Mouse (Mus musculus): ENCODE measurements at regions not wholly inside any gene's neighbourhood (a gene's known extent, or its start where the extent isn't known, plus 50 kb on each side); places are given as distances from the start of the nearest gene placed in this dataset.

DNA sequence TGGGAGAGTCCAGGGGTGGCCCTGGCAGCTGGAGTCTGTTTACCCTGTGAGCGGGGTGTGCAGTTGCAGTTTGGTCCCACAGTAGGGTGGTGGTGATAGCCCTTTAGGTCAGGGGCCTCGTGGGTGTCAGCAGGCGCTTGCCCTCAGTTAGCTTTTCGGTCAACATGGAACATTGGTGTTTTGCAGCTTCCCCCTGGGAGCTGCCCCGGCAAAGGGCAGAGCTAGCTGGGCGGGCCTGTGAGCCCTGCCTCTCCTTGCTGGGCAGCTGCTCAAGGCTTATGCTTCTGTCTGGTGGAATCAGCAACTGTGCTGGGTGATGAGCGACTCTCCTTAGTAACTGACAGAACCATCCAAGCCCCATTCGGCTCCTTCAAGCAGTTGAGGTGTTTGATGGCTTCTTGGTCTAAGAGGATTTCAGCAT, 115.7 kb downstream of the Gadd45g start:
- Histone ChIP-seq H3K36me3 (ENCODE audit: control insufficient read depth, insufficient read depth, low read length, poor library complexity, severe bottlenecking) (no peaks in the 10 kb centered on the region), H3K27ac (ENCODE audit: insufficient read depth, low read length) (no peak overlapping the region), H3K9me3 (replicated peaks; ENCODE audit: control insufficient read depth, insufficient read depth, low read length, poor library complexity, severe bottlenecking) (no peaks in the 10 kb centered on the region), H3K9ac (ENCODE audit: low read depth, poor library complexity, severe bottlenecking) (no peak overlapping the region), H3K27me3 (ENCODE audit: control insufficient read depth, insufficient read depth, low read length, poor library complexity, severe bottlenecking) (no peaks in the 10 kb centered on the region), H3K4me3 (ENCODE audit: low read depth, low read length) (no peak overlapping the region), H3K4me1 (ENCODE audit: control insufficient read depth, insufficient read depth, low read length) (no peaks in the 10 kb centered on the region)
- TF ChIP-seq EP300 (IDR thresholded peaks at IDR 0.05; ENCODE audit: insufficient read depth, low read depth, low read length) (no peak), POLR2A (IDR thresholded peaks at IDR 0.05; ENCODE audit: insufficient read depth, low read length) (no peak), CTCF (IDR thresholded peaks at IDR 0.05; ENCODE audit: low read depth, low read length) (no peak)

GRCm38 (mm10) chr13:51962676-51963075, 116.2 kb downstream of the Gadd45g start:
- Histone ChIP-seq H3K4me3 (ENCODE audit: low read depth, low read length) (no peak overlapping the region), H3K27ac (ENCODE audit: insufficient read depth, low read length) (no peak overlapping the region), H3K36me3 (ENCODE audit: control insufficient read depth, insufficient read depth, low read length, poor library complexity, severe bottlenecking) (no peaks in the 10 kb centered on the region), H3K4me1 (ENCODE audit: control insufficient read depth, insufficient read depth, low read length) (no peaks in the 10 kb centered on the region), H3K9ac (ENCODE audit: low read depth, poor library complexity, severe bottlenecking) (no peak overlapping the region), H3K9me3 (replicated peaks; ENCODE audit: control insufficient read depth, insufficient read depth, low read length, poor library complexity, severe bottlenecking) (no peaks in the 10 kb centered on the region), H3K27me3 (ENCODE audit: control insufficient read depth, insufficient read depth, low read length, poor library complexity, severe bottlenecking) (no peaks in the 10 kb centered on the region)
- TF ChIP-seq CTCF (IDR thresholded peaks at IDR 0.05; ENCODE audit: low read depth, low read length) (no peak), EP300 (IDR thresholded peaks at IDR 0.05; ENCODE audit: insufficient read depth, low read depth, low read length) (no peak), POLR2A (IDR thresholded peaks at IDR 0.05; ENCODE audit: insufficient read depth, low read length) (no peak)

- no peaks in the 10 kb centered on the region for H3K36me3 ChIP-seq (ENCODE audit: control insufficient read depth, insufficient read depth, low read length, poor library complexity, severe bottlenecking)
- H3K9ac ChIP-seq (ENCODE audit: low read depth, poor library complexity, severe bottlenecking) = no peak overlapping the region
- H3K4me1 ChIP-seq (ENCODE audit: control insufficient read depth, insufficient read depth, low read length) = no peaks in the 10 kb centered on the region
- H3K9me3 ChIP-seq (replicated peaks; ENCODE audit: control insufficient read depth, insufficient read depth, low read length, poor library complexity, severe bottlenecking) = no peaks in the 10 kb centered on the region
- H3K4me3 ChIP-seq (ENCODE audit: low read depth, low read length) = no peak overlapping the region
- H3K27ac ChIP-seq (ENCODE audit: insufficient read depth, low read length) = no peak overlapping the region
- TF ChIP-seq EP300 (IDR thresholded peaks at IDR 0.05; ENCODE audit: insufficient read depth, low read depth, low read length) (no peak), POLR2A (IDR thresholded peaks at IDR 0.05; ENCODE audit: insufficient read depth, low read length) (no peak), CTCF (IDR thresholded peaks at IDR 0.05; ENCODE audit: low read depth, low read length) (no peak)
- no peaks in the 10 kb centered on the region for H3K27me3 ChIP-seq (ENCODE audit: control insufficient read depth, insufficient read depth, low read length, poor library complexity, severe bottlenecking)
These were observed 117.5 kb downstream of the Gadd45g start for GRCm38 (mm10) chr13:51963966-51964365.

GRCm38 (mm10) chr13:51964416-51964815, 117.9 kb downstream of the Gadd45g start:
- no peaks in the 10 kb centered on the region for H3K9me3 ChIP-seq (replicated peaks; ENCODE audit: control insufficient read depth, insufficient read depth, low read length, poor library complexity, severe bottlenecking)
- no peaks in the 10 kb centered on the region for H3K36me3 ChIP-seq (ENCODE audit: control insufficient read depth, insufficient read depth, low read length, poor library complexity, severe bottlenecking)
- H3K4me3 ChIP-seq (ENCODE audit: low read depth, low read length) = no peak overlapping the region
- no peaks in the 10 kb centered on the region for H3K27me3 ChIP-seq (ENCODE audit: control insufficient read depth, insufficient read depth, low read length, poor library complexity, severe bottlenecking)
- no peak overlapping the region for H3K27ac ChIP-seq (ENCODE audit: insufficient read depth, low read length)
- no peaks in the 10 kb centered on the region for H3K4me1 ChIP-seq (ENCODE audit: control insufficient read depth, insufficient read depth, low read length)
- H3K9ac ChIP-seq (ENCODE audit: low read depth, poor library complexity, severe bottlenecking) = no peak overlapping the region
- TF ChIP-seq EP300 (IDR thresholded peaks at IDR 0.05; ENCODE audit: insufficient read depth, low read depth, low read length) = peak; percentile 54
- no peak for TF ChIP-seq CTCF (IDR thresholded peaks at IDR 0.05; ENCODE audit: low read depth, low read length)
- no peak for TF ChIP-seq POLR2A (IDR thresholded peaks at IDR 0.05; ENCODE audit: insufficient read depth, low read length)

DNA sequence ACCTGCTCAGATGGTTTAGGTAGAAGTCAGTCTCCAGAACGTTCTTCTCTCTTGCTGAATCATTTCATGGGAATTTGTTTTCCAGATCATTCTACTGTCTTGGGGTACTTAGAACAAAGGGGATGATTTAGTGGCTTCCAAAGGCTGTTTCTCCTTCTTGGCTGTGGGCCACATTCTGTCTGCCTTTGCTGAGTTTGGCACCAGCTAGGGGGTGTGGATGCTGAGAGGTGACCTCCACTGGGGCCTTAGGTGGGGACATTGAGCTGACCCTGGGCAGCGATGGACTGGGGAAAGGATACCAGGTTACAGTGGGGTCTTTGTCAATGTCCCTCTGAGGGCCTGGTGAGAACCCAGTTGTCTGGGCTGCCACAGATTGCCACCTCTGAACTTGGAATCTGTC, 118.4 kb downstream of the Gadd45g start:
- H3K9me3 ChIP-seq (replicated peaks; ENCODE audit: control insufficient read depth, insufficient read depth, low read length, poor library complexity, severe bottlenecking) = no peaks in the 10 kb centered on the region
- TF ChIP-seq POLR2A (IDR thresholded peaks at IDR 0.05; ENCODE audit: insufficient read depth, low read length) (no peak), CTCF (IDR thresholded peaks at IDR 0.05; ENCODE audit: low read depth, low read length) (no peak), EP300 (IDR thresholded peaks at IDR 0.05; ENCODE audit: insufficient read depth, low read depth, low read length) (no peak)
- H3K9ac ChIP-seq (ENCODE audit: low read depth, poor library complexity, severe bottlenecking) = no peak overlapping the region
- H3K4me1 ChIP-seq (ENCODE audit: control insufficient read depth, insufficient read depth, low read length) = no peaks in the 10 kb centered on the region
- no peaks in the 10 kb centered on the region for H3K27me3 ChIP-seq (ENCODE audit: control insufficient read depth, insufficient read depth, low read length, poor library complexity, severe bottlenecking)
- no peaks in the 10 kb centered on the region for H3K36me3 ChIP-seq (ENCODE audit: control insufficient read depth, insufficient read depth, low read length, poor library complexity, severe bottlenecking)
- H3K4me3 ChIP-seq (ENCODE audit: low read depth, low read length) = no peak overlapping the region
- H3K27ac ChIP-seq (ENCODE audit: insufficient read depth, low read length) = no peak overlapping the region

- no peak overlapping the region for H3K9ac ChIP-seq (ENCODE audit: low read depth, poor library complexity, severe bottlenecking)
- no peaks in the 10 kb centered on the region for H3K27me3 ChIP-seq (ENCODE audit: control insufficient read depth, insufficient read depth, low read length, poor library complexity, severe bottlenecking)
- no peaks in the 10 kb centered on the region for H3K9me3 ChIP-seq (replicated peaks; ENCODE audit: control insufficient read depth, insufficient read depth, low read length, poor library complexity, severe bottlenecking)
- no peaks in the 10 kb centered on the region for H3K4me1 ChIP-seq (ENCODE audit: control insufficient read depth, insufficient read depth, low read length)
- TF ChIP-seq EP300 (IDR thresholded peaks at IDR 0.05; ENCODE audit: insufficient read depth, low read depth, low read length) = no peak
- no peak for TF ChIP-seq CTCF (IDR thresholded peaks at IDR 0.05; ENCODE audit: low read depth, low read length)
- no peak for TF ChIP-seq POLR2A (IDR thresholded peaks at IDR 0.05; ENCODE audit: insufficient read depth, low read length)
- no peak overlapping the region for H3K27ac ChIP-seq (ENCODE audit: insufficient read depth, low read length)
- no peak overlapping the region for H3K4me3 ChIP-seq (ENCODE audit: low read depth, low read length)
- H3K36me3 ChIP-seq (ENCODE audit: control insufficient read depth, insufficient read depth, low read length, poor library complexity, severe bottlenecking) = no peaks in the 10 kb centered on the region
These were observed 121.6 kb downstream of the Gadd45g start for GRCm38 (mm10) chr13:51968103-51968502.

Data from ES-Bruce4 (cell line).